Mouse (Mus musculus): Measurements from ENCODE around the gene Lipc.
A peak's percentile ranks its signal among the peaks of the same experiment; 100 is the strongest.

Lipc gene

GRCm38 (mm10) chr9:70954226-70954625, 2.2 kb upstream of the Lipc start:
- DNase-seq: no peak

GRCm38 (mm10) chr9:70949336-70949735, 2.7 kb downstream of the Lipc start:
- no peak for DNase-seq

GRCm38 (mm10) chr9:70947312-70947711, 4.7 kb downstream of the Lipc start:
- no peak for DNase-seq

GRCm38 (mm10) chr9:70942686-70943333, 9.2 kb downstream of the Lipc start:
- DNase-seq: peak; percentile 65

GRCm38 (mm10) chr9:70939752-70940501, 12.1 kb downstream of the Lipc start:
- DNase-seq: no peak

- DNase-seq: no peak
These were observed 13.2 kb downstream of the Lipc start for GRCm38 (mm10) chr9:70938850-70939249.

- no peak for DNase-seq
These were observed 13.9 kb downstream of the Lipc start for GRCm38 (mm10) chr9:70938134-70938533.

- no peak for DNase-seq
These were observed 17.3 kb downstream of the Lipc start for GRCm38 (mm10) chr9:70934587-70935295.

GRCm38 (mm10) chr9:70930641-70931020, 21.4 kb downstream of the Lipc start:
- DNase-seq: no peak

- DNase-seq: peak; percentile 69
These were observed 22.0 kb downstream of the Lipc start for GRCm38 (mm10) chr9:70929840-70930640.

GRCm38 (mm10) chr9:70928472-70928871, 23.6 kb downstream of the Lipc start:
- DNase-seq: no peak

- DNase-seq: no peak
These were observed 24.3 kb downstream of the Lipc start for GRCm38 (mm10) chr9:70927701-70928100.

GRCm38 (mm10) chr9:70926820-70927588, 25.0 kb downstream of the Lipc start:
- peak; percentile 39 for DNase-seq

- no peak for DNase-seq
These were observed 26.8 kb downstream of the Lipc start for GRCm38 (mm10) chr9:70925225-70925624.

GRCm38 (mm10) chr9:70924763-70925162, 27.3 kb downstream of the Lipc start:
- DNase-seq: no peak

GRCm38 (mm10) chr9:70921781-70922565, 30.1 kb downstream of the Lipc start:
- peak; percentile 32 for DNase-seq

GRCm38 (mm10) chr9:70921132-70921531, 30.9 kb downstream of the Lipc start:
- DNase-seq: no peak

- DNase-seq: no peak
These were observed 32.8 kb downstream of the Lipc start for GRCm38 (mm10) chr9:70919271-70919670.

- no peak for DNase-seq
These were observed 35.5 kb downstream of the Lipc start for GRCm38 (mm10) chr9:70916516-70916915.

- no peak for DNase-seq
These were observed 36.7 kb downstream of the Lipc start for GRCm38 (mm10) chr9:70915356-70915685.

GRCm38 (mm10) chr9:70914659-70915355, 37.2 kb downstream of the Lipc start:
- DNase-seq: no peak
